Mouse (Mus musculus) forebrain, embryonic 14.5 days (tissue): ENCODE measurements around the gene B3gat3. TPM values are rescaled to one million over a fixed set of nuclear protein-coding genes. Genes with fewer than 3 reads are reported as not detected.
"Not testable (repeated sequence)": the region's sequence is repeated elsewhere in the genome, so short reads cannot be mapped to it uniquely, and the experiment has no call there.

ENCODE experiments used
- ATAC-seq: fragments of 200-750 bp; cut with Nextera tagmentation; 2 replicates; pipeline ENCODE4 v1.8.0; 2017; ENCODE audit warnings: mild to moderate bottlenecking, moderate library complexity
- DNase-seq: peaks from one replicate; pipeline ENCODE4 v3.0.0-alpha.2; 2015; ENCODE audit warnings: low spot score
- H3K27ac ChIP-seq: fragments of 300-500 bp; sonication (generic); 2 replicates; pipeline ENCODE4 v1.5.1; 2014; ENCODE audit warnings: low read depth, mild to moderate bottlenecking, control low read depth, low read length, moderate library complexity
- H3K27me3 ChIP-seq: fragments of 300-500 bp; sonication (generic); replicated peaks from 2 replicates; pipeline ENCODE4 v1.6.1; 2014; ENCODE audit warnings: low read length, control low read depth, mixed read lengths; ENCODE audit not compliant: control insufficient read depth, insufficient read depth
- H3K36me3 ChIP-seq: fragments of 300-500 bp; sonication (generic); 2 replicates; pipeline ENCODE4 v1.6.1; 2014; ENCODE audit warnings: low read length, control low read depth; ENCODE audit not compliant: control insufficient read depth, insufficient read depth
- H3K4me1 ChIP-seq: fragments of 300-500 bp; sonication (generic); 2 replicates; pipeline ENCODE4 v1.6.1; 2014; ENCODE audit warnings: antibody characterized with exemption, low read length, control low read depth; ENCODE audit not compliant: control insufficient read depth, insufficient read depth
- H3K4me2 ChIP-seq: fragments of 300-500 bp; sonication (generic); 2 replicates; pipeline ENCODE4 v1.6.1; 2014; ENCODE audit warnings: mild to moderate bottlenecking, control low read depth, low read length
- H3K4me3 ChIP-seq: fragments of 300-500 bp; sonication (generic); 2 replicates; pipeline ENCODE4 v1.5.1; 2014; ENCODE audit warnings: low read depth, low read length, control low read depth
- H3K9ac ChIP-seq: fragments of 300-500 bp; sonication (generic); 2 replicates; pipeline ENCODE4 v1.6.1; 2014; ENCODE audit warnings: mild to moderate bottlenecking, low read length, control low read depth, moderate library complexity
- H3K9me3 ChIP-seq: fragments of 300-500 bp; sonication (generic); replicated peaks from 2 replicates; pipeline ENCODE4 v1.6.1; 2016; ENCODE audit warnings: low read length, control low read depth, mixed read lengths; ENCODE audit not compliant: control insufficient read depth
- WGBS: fragments of 180-500 bp; shearing (Covaris S2); extraction: QIAGEN DNeasy Blood & Tissue Kit; methylation state at CpG from one replicate; pipeline ENCODE4 v1.1.7; 2014; 5-methylcytosine and 5-hydroxymethylcytosine counted together
- polyA plus RNA-seq: library from polyadenylated mRNA; unstranded; fragments of >200 nt; fragmentation: Nextera tagmentation; extraction: Ambion mirVana; gene quantifications from 2 replicates; pipeline ENCODE4 v1.2.1, GENCODE M21; 2014

Gene B3gat3
- 53.3 and 67.0 TPM in 2 replicates for polyA plus RNA-seq

- peak within 1 kb of the TSS; percentile 69 for H3K4me2 ChIP-seq
- H3K4me1 ChIP-seq: peaks cover 9% of the 10 kb centered on the region; the same call in 1 of the 2 replicates
- H3K9me3 ChIP-seq: no peaks in the 10 kb centered on the region
- WGBS: 2% methylated on average over 46 of the region's 50 CpGs
- peak within 1 kb of the TSS; percentile 77 for H3K27ac ChIP-seq
- H3K9ac ChIP-seq: peak within 1 kb of the TSS; percentile 88
- peak within 1 kb of the TSS; percentile 84 for H3K4me3 ChIP-seq
- H3K27me3 ChIP-seq: no peaks in the 10 kb centered on the region
- DNase-seq: peak; percentile 93
- peaks cover 31% of the 10 kb centered on the region for H3K36me3 ChIP-seq
- peak; percentile 98 for ATAC-seq
Observed at GRCm38 (mm10) chr19:8920073-8920736, at the start of gene B3gat3. Gene B3gat3 (plus strand): TSS chr19:8920374.

GRCm38 (mm10) chr19:8870381-8870780 lies 49.8 kb upstream of the B3gat3 start:
- not testable (repeated sequence) for DNase-seq, H3K4me2 ChIP-seq, ATAC-seq, H3K4me1 ChIP-seq, H3K27me3 ChIP-seq, H3K4me3 ChIP-seq, H3K27ac ChIP-seq, H3K9me3 ChIP-seq, H3K9ac ChIP-seq
- 80% methylated on average over 3 of the region's 3 CpGs for WGBS
- peaks cover 21% of the 10 kb centered on the region for H3K36me3 ChIP-seq

GRCm38 (mm10) chr19:8870838-8871237 lies 49.3 kb upstream of the B3gat3 start:
- H3K27me3 ChIP-seq: no peaks in the 10 kb centered on the region
- H3K4me2 ChIP-seq: peak overlapping the region; percentile 95
- no peak overlapping the region for H3K27ac ChIP-seq
- H3K9ac ChIP-seq: peak overlapping the region; percentile 95
- no peak for DNase-seq
- H3K4me3 ChIP-seq: peak overlapping the region; percentile 96
- 0 out of 2 replicates have a peak, but pooled peaks have one; percentile 8 for ATAC-seq
- H3K9me3 ChIP-seq: no peaks in the 10 kb centered on the region
- H3K36me3 ChIP-seq: peaks cover 24% of the 10 kb centered on the region
- H3K4me1 ChIP-seq: peaks cover 7% of the 10 kb centered on the region
- WGBS: 56% methylated on average over 9 of the region's 9 CpGs

- Histone ChIP-seq H3K4me1 (peaks cover 7% of the 10 kb centered on the region), H3K4me2 (peak within 1 kb of the TSS; percentile 95), H3K9ac (peak within 1 kb of the TSS; percentile 95), H3K27ac (peak within 1 kb of the TSS; percentile 48; the same call in 1 of the 2 replicates), H3K9me3 (no peaks in the 10 kb centered on the region), H3K4me3 (peak within 1 kb of the TSS; percentile 96), H3K36me3 (peaks cover 31% of the 10 kb centered on the region), H3K27me3 (no peaks in the 10 kb centered on the region)
- ATAC-seq (peak; percentile 98), DNase-seq (peak; percentile 97)
- WGBS: 2% methylated on average over 59 of the region's 59 CpGs
Observed at GRCm38 (mm10) chr19:8871267-8872186, 48.6 kb upstream of the B3gat3 start, which contains the start of gene Ubxn1. Gene Ubxn1 (plus strand): TSS chr19:8871496.

- peaks cover 38% of the 10 kb centered on the region for H3K36me3 ChIP-seq
- WGBS: 82% methylated on average over 10 of the region's 10 CpGs
- H3K27ac ChIP-seq: no peak overlapping the region
- no peaks in the 10 kb centered on the region for H3K9me3 ChIP-seq
- peak overlapping the region; percentile 95 for H3K9ac ChIP-seq
- H3K4me2 ChIP-seq: peak overlapping the region; percentile 95
- DNase-seq (no peak), ATAC-seq (no peak)
- H3K4me1 ChIP-seq: peaks cover 7% of the 10 kb centered on the region
- peak overlapping the region; percentile 96 for H3K4me3 ChIP-seq
- no peaks in the 10 kb centered on the region for H3K27me3 ChIP-seq
Observed at GRCm38 (mm10) chr19:8872266-8872840, 47.8 kb upstream of the B3gat3 start.

- Histone ChIP-seq H3K4me2 (no peak overlapping the region), H3K9ac (no peak overlapping the region), H3K4me3 (no peak overlapping the region), H3K36me3 (peaks cover 48% of the 10 kb centered on the region), H3K27ac (no peak overlapping the region), H3K9me3 (no peaks in the 10 kb centered on the region), H3K27me3 (no peaks in the 10 kb centered on the region), H3K4me1 (peaks cover 7% of the 10 kb centered on the region)
- ATAC-seq: no peak
- WGBS: 94% methylated on average over 7 of the region's 7 CpGs
- DNase-seq: no peak
Observed at GRCm38 (mm10) chr19:8875031-8875430, 45.1 kb upstream of the B3gat3 start.

GRCm38 (mm10) chr19:8880311-8881033 lies 39.7 kb upstream of the B3gat3 start, which contains the start of gene Uqcc3:
Gene Uqcc3 (minus strand): TSS chr19:8880923.
- peak within 1 kb of the TSS; percentile 61 for H3K27ac ChIP-seq

GRCm38 (mm10) chr19:8881034-8881392 lies 39.2 kb upstream of the B3gat3 start:
- ATAC-seq: no peak
- Histone ChIP-seq H3K36me3 (peaks cover 22% of the 10 kb centered on the region), H3K4me2 (peak overlapping the region; percentile 94), H3K27ac (no peak overlapping the region), H3K4me1 (0 out of 2 replicates have a peak, but pooled peaks cover 3% of the 10 kb centered on the region), H3K4me3 (peak overlapping the region; percentile 67), H3K9me3 (no peaks in the 10 kb centered on the region), H3K27me3 (no peaks in the 10 kb centered on the region), H3K9ac (peak overlapping the region; percentile 83)
- 20% methylated on average over 3 of the region's 3 CpGs for WGBS
- no peak for DNase-seq

More at GRCm38 (mm10) chr19:8880311-8881033, 39.7 kb upstream of the B3gat3 start, which contains the start of gene Uqcc3:
- Histone ChIP-seq H3K36me3 (peaks cover 25% of the 10 kb centered on the region), H3K27me3 (no peaks in the 10 kb centered on the region), H3K4me1 (0 out of 2 replicates have a peak, but pooled peaks cover 3% of the 10 kb centered on the region), H3K4me3 (peak within 1 kb of the TSS; percentile 67), H3K9ac (peak within 1 kb of the TSS; percentile 83), H3K4me2 (peak within 1 kb of the TSS; percentile 94), H3K9me3 (no peaks in the 10 kb centered on the region)
- DNase-seq: peak; percentile 92
- ATAC-seq: peak; percentile 98
- WGBS: under 1% methylated on average over 42 of the region's 42 CpGs
